Mouse (Mus musculus) adrenal gland, adult (tissue): ENCODE measurements around the gene Socs3.

Source experiments
- DNase-seq, 2 experiments: peaks; one replicate each; pipeline ENCODE4 v3.0.0; 2022 to 2023; ENCODE audit warnings: low spot score in 1 of 2; ENCODE audit not compliant: inconsistent age in 2 of 2

Socs3 gene

DNA sequence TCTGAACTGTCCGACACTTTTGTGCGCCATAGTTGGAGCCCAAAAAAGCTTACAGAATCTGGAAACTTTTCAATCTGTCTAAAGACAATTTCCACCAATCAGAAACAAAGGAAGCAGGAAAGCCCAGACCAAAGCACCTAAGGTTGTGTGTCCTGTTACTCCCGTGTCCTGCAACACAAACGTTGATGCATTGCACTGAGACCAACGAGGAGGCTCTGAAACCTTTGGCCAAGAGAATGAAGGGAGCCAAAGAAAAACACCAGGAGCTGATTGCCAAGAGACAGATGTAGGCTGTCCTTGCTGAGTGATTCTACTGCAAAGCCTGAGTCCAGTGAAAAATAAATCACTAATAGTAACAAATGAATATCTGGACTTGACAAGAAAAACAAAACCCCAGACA is 3.7 kb upstream of the Socs3 start:
- peak in 1 of 2 experiments; percentile 58 for DNase-seq

DNA sequence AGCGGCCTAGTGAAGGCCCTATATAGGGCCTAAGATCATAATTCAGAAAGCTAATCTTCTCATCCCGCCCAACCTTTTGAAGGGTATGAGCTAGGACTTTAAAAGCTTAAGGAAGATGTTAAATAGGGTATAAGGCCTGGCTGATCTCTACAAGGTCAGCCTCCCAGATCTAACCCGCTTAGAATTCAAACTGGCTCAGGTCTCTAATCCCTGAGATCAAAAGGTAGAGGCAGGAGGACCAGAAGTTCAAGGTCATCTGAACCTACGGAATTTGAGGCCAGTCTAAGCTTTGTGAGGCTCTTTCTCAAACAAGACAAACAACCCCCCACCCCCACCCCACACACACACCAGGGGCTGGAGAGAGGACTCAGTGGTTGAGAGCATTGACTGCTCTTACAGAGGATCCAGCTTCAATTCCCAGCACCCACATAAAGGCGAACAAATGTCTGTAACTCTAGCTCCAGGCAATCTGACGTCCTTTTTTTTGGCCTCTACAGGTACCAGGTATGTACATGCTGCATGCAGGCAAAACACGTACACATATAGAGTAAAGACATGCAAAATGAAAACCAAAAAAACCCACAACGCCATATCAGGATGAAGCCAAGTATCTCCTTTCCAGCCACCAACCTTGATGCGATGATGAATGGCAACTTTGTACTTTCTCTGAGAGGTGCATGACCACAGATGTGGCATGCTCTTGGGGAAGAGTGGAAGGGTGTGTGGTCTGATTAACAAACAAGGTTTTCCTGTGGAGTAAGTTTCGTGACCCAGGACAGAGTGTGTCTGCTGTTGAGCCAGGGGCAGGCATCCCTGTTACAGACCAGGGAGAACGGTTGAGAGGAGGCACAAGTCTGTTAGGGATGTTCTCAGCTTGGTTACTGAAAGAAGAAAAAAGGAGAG is 3.1 kb upstream of the Socs3 start:
- DNase-seq = peak in 1 of 2 experiments; percentile 63

- no peak for DNase-seq
Observed at GRCm38 (mm10) chr11:117971646-117972242, 1.9 kb upstream of the Socs3 start.

DNA sequence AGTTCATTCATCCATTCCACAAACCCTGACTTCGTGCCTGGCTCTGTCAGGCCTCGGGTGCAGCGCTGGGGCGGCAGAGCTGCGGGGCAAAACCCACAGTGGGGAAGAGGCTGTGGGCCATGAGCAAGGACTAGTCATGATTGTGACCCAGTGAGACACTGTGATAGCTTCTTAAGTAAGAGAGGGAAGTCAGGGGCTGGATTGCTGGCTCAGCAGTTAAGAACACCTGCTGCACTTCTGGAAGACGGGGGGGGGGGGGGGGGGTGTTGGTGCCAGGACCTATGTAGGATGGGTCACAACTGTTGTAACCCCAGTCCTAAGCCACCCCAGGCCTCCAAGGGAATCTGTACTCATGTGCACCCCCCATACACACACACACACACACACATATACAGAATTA is 1.3 kb upstream of the Socs3 start:
- DNase-seq = no peak

- peak; percentile 97 to 99 for DNase-seq
Observed at GRCm38 (mm10) chr11:117969100-117969944, 525 bp downstream of the Socs3 start.

- no peak for DNase-seq
Observed at GRCm38 (mm10) chr11:117968716-117969099, 1.1 kb downstream of the Socs3 start.

DNA sequence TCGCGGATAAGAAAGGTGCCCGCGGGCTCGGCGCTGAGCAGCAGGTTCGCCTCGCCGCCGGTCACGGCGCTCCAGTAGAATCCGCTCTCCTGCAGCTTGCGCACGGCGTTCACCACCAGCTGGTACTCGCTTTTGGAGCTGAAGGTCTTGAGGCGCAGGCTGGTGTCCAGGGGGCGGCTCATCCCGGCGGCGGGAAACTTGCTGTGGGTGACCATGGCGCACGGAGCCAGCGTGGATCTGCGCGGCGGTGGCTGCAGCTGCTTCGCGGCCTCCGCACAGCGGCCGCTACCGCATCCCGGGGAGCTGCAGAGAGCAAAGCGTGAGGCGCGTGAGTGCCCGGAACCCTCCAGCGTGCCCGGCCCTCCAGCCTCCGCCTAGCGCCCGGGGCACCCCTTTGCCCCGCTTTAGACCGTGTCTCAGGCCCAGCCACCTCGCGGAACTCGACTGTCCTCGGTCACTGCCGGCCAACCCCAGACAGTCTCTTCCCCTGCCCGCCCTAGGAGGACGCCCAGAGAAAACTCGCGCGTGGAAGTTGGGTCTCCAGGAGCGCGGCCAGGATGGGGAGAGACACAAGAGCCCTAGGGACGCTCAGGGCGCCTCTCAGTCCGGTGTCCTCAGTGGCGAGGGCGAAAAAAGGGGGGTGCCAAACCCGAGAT is 1.7 kb downstream of the Socs3 start:
- peak in 1 of 2 experiments; percentile 60 for DNase-seq

- peak in 1 of 2 experiments; percentile 41 for DNase-seq
Observed at GRCm38 (mm10) chr11:117967249-117968015, 2.4 kb downstream of the Socs3 start.

GRCm38 (mm10) chr11:117966506-117967100 is 3.2 kb downstream of the Socs3 start:
- peak in 1 of 2 experiments; percentile 50 for DNase-seq

GRCm38 (mm10) chr11:117965561-117965981 is 4.3 kb downstream of the Socs3 start:
- DNase-seq = peak in 1 of 2 experiments; percentile 49

DNA sequence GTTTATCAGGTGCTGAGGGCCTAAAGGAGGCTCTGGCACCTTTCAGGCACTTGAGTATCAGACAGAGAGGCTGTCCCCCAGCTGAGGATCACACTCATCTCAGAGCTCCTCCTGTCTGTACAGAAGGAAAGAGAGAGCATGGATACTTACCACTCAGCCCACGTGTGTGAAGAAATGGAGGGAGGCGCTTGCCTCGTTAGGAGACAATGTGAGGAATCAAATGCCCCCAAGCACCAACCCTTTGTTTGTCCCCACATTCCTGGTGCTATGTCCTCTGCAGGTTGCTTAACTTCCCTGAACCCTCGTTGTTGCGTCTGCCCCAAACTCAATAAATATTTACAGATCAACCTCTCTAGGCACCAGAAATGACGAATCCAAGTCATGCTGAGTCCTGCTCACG is 4.8 kb downstream of the Socs3 start:
- DNase-seq = peak in 1 of 2 experiments; percentile 47

DNA sequence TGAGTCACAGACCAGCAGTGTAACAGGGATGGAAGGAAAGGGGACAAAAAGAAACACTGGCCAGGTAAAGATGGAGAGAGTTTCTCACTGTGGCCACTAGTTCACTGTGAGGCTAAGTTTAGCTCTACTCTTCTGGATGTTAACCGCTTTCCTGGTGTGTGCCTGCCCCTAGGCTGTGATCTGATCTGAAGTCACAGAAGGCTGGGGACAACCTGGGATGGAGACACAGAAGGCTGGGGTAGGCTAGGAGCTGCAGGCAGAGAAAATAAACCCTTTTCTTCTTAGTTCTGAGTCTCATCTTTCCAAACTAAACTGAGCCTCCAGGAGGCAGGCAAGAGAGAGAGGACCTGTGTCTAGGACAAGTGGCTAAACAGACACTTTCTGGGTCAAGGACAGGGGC is 5.6 kb downstream of the Socs3 start:
- peak; percentile 39 to 76 for DNase-seq

DNA sequence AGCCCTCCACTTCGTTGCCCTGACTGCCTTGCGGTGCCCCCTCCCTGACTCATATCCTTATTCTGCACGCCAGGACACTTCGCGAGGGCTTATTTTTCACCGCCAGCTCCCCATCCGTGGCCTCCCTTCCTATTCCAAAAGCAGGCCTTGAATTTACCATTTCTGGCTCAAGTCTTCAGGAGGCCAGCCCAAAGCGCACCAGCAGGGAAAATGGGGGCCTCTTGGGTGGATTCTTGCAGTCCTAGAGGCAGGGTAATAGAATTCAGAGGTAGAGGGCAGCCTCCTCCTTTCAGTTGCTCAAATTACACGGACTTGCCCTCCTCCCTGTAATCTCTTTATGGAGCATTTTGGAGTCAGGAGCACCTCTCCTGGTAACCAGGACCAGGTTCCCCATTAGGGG is 6.0 kb downstream of the Socs3 start:
- no peak for DNase-seq

DNA sequence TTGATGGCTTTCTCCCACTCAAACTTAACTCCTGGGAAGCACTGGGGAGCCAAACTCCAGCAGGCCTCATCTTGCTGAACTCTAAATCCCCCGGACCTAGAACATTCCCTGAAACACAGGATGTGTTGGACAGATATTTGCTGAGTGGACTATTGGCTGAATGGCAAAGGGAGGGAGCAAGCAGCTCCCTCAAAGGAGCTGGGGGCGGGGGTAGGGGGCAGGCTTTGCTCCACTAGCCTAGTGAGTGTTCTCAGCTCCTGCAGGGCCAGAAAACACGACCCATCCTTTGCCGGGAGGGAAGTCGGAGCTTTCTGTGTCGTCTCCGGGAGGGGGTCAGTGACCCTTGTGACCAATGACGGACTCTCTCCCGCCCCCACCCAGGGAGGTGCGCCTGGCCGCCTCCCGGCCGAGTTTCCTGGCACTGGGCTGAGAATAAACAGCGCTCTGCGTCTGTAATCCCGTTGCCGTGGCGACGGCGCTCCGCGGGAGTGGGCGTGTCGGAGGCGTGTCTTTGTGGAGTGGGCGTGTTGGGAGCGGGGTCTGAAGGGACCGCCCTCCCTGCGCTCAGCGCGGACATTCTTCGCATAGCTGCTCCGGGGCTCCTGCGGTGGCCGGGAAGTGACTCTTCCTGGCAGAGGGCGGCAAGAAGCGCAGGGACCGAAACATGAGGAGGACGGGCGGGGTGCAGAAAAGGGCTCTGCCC is 6.6 kb downstream of the Socs3 start:
- DNase-seq = peak; percentile 99 to 100

GRCm38 (mm10) chr11:117962228-117963067 is 7.4 kb downstream of the Socs3 start:
- peak; percentile 88 to 95 for DNase-seq

DNA sequence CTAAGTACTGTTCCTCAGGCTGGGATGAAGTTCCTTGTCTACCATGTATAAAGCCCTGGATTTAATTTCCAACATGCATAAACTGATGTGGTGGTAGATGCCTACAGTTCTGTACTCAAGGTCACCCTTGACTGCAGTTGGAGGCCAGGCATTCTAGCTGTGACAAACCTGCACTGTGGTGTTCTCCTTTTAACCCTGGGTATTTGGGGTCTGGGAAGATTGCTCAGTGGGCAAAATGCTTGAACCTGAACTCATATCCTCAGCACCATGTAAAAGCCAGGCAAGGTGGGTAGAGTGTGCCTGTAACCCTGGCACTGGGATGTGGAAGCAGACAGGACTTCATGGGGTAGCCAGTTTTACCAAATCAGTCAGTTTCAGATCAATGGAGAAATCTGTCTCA is 9.2 kb downstream of the Socs3 start:
- no peak for DNase-seq

- DNase-seq = peak in 1 of 2 experiments; percentile 67
Observed at GRCm38 (mm10) chr11:117959741-117960381, 10.0 kb downstream of the Socs3 start.

- DNase-seq = peak in 1 of 2 experiments; percentile 77
Observed at GRCm38 (mm10) chr11:117959166-117959565, 10.7 kb downstream of the Socs3 start.
